Mouse (Mus musculus) heart, embryonic 11.5 days (tissue): Measurements from ENCODE around the gene Fam120a. TPM values are rescaled to one million over a fixed set of nuclear protein-coding genes. Genes with fewer than 3 reads are reported as not detected.

ENCODE experiments used
- ATAC-seq: fragments of 200-750 bp; cut with Nextera tagmentation; replicated peaks from 2 replicates; pipeline ENCODE4 v1.8.0; 2017; ENCODE audit warnings: moderate library complexity; ENCODE audit not compliant: insufficient number of reproducible peaks, low FRiP score, low TSS enrichment
- H3K27ac ChIP-seq: fragments of 300-500 bp; sonication (generic); 2 replicates; pipeline ENCODE4 v1.5.1; 2014; ENCODE audit warnings: mild to moderate bottlenecking, low read depth, low read length
- H3K27me3 ChIP-seq: fragments of 300-500 bp; sonication (generic); 2 replicates; pipeline ENCODE4 v1.6.1; 2014; ENCODE audit warnings: mild to moderate bottlenecking, low read length, mixed read lengths; ENCODE audit not compliant: control insufficient read depth, insufficient read depth
- H3K36me3 ChIP-seq: fragments of 300-500 bp; sonication (generic); 2 replicates; pipeline ENCODE4 v1.6.1; 2014; ENCODE audit warnings: mild to moderate bottlenecking, low read length, moderate library complexity, mixed read lengths; ENCODE audit not compliant: control insufficient read depth, insufficient read depth
- H3K4me1 ChIP-seq: fragments of 300-500 bp; sonication (generic); 2 replicates; pipeline ENCODE4 v1.6.1; 2014; ENCODE audit warnings: low read length; ENCODE audit not compliant: control insufficient read depth, insufficient read depth
- H3K4me2 ChIP-seq: fragments of 300-500 bp; sonication (generic); 2 replicates; pipeline ENCODE4 v1.6.1; 2014; ENCODE audit warnings: mild to moderate bottlenecking, moderate library complexity
- H3K4me3 ChIP-seq: fragments of 300-500 bp; sonication (generic); 2 replicates; pipeline ENCODE4 v1.5.1; 2014; ENCODE audit warnings: low read depth, low read length
- H3K9ac ChIP-seq: fragments of 300-500 bp; sonication (generic); 2 replicates; pipeline ENCODE4 v1.6.1; 2014; ENCODE audit warnings: mild to moderate bottlenecking, low read depth, low read length, moderate library complexity
- H3K9me3 ChIP-seq: fragments of 300-500 bp; sonication (generic); replicated peaks from 2 replicates; pipeline ENCODE4 v1.6.1; 2016; ENCODE audit warnings: low read length; ENCODE audit not compliant: control insufficient read depth
- WGBS: fragments of 180-500 bp; shearing (Covaris S2); extraction: QIAGEN DNeasy Blood & Tissue Kit; methylation state at CpG from one replicate; pipeline ENCODE4 v1.1.7; 2014; ENCODE audit not compliant: insufficient replicate concordance; 5-methylcytosine and 5-hydroxymethylcytosine counted together
- polyA plus RNA-seq: library from polyadenylated mRNA; unstranded; fragments of >200 nt; fragmentation: Nextera tagmentation; extraction: Ambion mirVana; gene quantifications from 2 replicates; pipeline ENCODE4 v1.2.1, GENCODE M21; 2014

Fam120a gene
- polyA plus RNA-seq: 26.3 and 31.2 TPM in 2 replicates

- H3K27me3 ChIP-seq: no peaks in the 10 kb centered on the region
- ATAC-seq: peak; percentile 88
- under 1% methylated on average over 94 of the region's 116 CpGs for WGBS
These were observed at the start of gene Fam120a for GRCm38 (mm10) chr13:48967956-48968749. Gene Fam120a (minus strand): TSS chr13:48968017.

DNA sequence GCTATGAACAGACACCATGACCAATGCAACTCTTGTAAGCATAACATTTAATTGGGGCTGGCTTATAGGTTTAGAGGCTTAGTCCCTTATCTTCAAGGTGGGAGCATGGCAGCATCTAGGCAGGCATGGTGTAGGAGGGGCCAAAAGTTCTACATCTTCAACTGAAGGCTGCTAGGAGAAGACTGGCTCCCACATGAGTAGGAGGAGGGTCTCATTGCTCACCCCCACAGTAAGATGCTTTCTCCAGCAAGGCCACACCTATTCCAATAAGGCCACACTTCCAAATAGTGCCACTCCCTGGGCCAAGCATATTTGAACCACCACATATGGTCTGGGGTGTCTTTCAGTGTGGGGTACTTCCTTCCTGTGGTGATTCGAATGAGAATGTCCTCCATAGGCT is 49.6 kb upstream of the Fam120a start:
- H3K9me3 ChIP-seq: peaks cover 3% of the 10 kb centered on the region; the same call in 1 of the 2 replicates
- H3K4me2 ChIP-seq: no peak overlapping the region
- WGBS: 94% methylated on average over 1 of the region's 1 CpGs
- H3K27ac ChIP-seq: no peak overlapping the region
- H3K36me3 ChIP-seq: no peaks in the 10 kb centered on the region
- ATAC-seq: no peak
- H3K27me3 ChIP-seq: no peaks in the 10 kb centered on the region
- no peak overlapping the region for H3K9ac ChIP-seq
- peaks cover 12% of the 10 kb centered on the region for H3K4me1 ChIP-seq
- H3K4me3 ChIP-seq: no peak overlapping the region

More at GRCm38 (mm10) chr13:48967956-48968749, at the start of gene Fam120a:
- Histone ChIP-seq H3K4me1 (peaks cover 23% of the 10 kb centered on the region), H3K36me3 (no peaks in the 10 kb centered on the region), H3K4me2 (peak within 1 kb of the TSS; percentile 99), H3K27ac (peak within 1 kb of the TSS; percentile 99), H3K9me3 (no peaks in the 10 kb centered on the region), H3K9ac (peak within 1 kb of the TSS; percentile 97), H3K4me3 (peak within 1 kb of the TSS; percentile 93)

- H3K9ac ChIP-seq: peak overlapping the region; percentile 52; the same call in 1 of the 2 replicates
These were observed 48.5 kb upstream of the Fam120a start for GRCm38 (mm10) chr13:49016311-49016761.

GRCm38 (mm10) chr13:49015366-49016306 is 47.8 kb upstream of the Fam120a start:
- 5% methylated on average over 30 of the region's 30 CpGs for WGBS
- H3K4me3 ChIP-seq: peak overlapping the region; percentile 32
- peak; percentile 46; the same call in 1 of the 2 replicates for ATAC-seq
- no peaks in the 10 kb centered on the region for H3K36me3 ChIP-seq
- H3K27me3 ChIP-seq: no peaks in the 10 kb centered on the region
- peak overlapping the region; percentile 52; the same call in 1 of the 2 replicates for H3K9ac ChIP-seq
- peaks cover 12% of the 10 kb centered on the region for H3K4me1 ChIP-seq
- H3K27ac ChIP-seq: peak overlapping the region; percentile 59
- peak overlapping the region; percentile 72 for H3K4me2 ChIP-seq
- H3K9me3 ChIP-seq: peaks cover 3% of the 10 kb centered on the region; the same call in 1 of the 2 replicates

More at GRCm38 (mm10) chr13:49016311-49016761, 48.5 kb upstream of the Fam120a start:
- 9% methylated on average over 16 of the region's 16 CpGs for WGBS
- Histone ChIP-seq H3K36me3 (no peaks in the 10 kb centered on the region), H3K4me1 (peaks cover 12% of the 10 kb centered on the region), H3K9me3 (peaks cover 3% of the 10 kb centered on the region; the same call in 1 of the 2 replicates), H3K27me3 (no peaks in the 10 kb centered on the region), H3K4me3 (peak overlapping the region; percentile 32), H3K4me2 (peak overlapping the region; percentile 72), H3K27ac (peak overlapping the region; percentile 59)
- 0 out of 2 replicates have a peak, but pooled peaks have one; percentile 17 for ATAC-seq

- WGBS: 62% methylated on average over 5 of the region's 5 CpGs
- Histone ChIP-seq H3K27ac (no peak overlapping the region), H3K9ac (no peak overlapping the region), H3K9me3 (peaks cover 3% of the 10 kb centered on the region; the same call in 1 of the 2 replicates), H3K36me3 (no peaks in the 10 kb centered on the region), H3K4me1 (peaks cover 9% of the 10 kb centered on the region; the same call in 1 of the 2 replicates), H3K27me3 (no peaks in the 10 kb centered on the region), H3K4me3 (no peak overlapping the region), H3K4me2 (no peak overlapping the region)
- ATAC-seq: no peak
These were observed 45.5 kb upstream of the Fam120a start for GRCm38 (mm10) chr13:49013206-49013794.

DNA sequence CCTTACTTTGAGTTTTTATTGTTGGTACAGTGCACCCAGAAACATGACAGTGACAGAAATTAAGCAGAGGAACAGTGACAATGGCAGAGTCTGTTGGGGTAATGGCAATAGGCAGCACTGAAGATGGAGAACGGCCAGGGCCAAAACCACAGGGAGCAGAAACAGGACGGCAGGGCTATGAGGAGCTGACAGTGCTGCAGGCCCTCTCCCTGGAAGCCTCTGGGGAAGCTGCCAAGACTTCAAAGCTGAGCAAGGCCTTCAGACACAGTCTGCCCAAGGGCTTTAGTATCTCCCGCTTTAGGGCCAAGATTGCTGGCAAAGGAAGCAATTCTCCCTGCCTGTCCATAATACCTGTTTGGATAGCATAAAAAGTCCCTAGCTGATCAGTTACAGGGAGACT is 33.9 kb upstream of the Fam120a start:
- Histone ChIP-seq H3K4me2 (no peak overlapping the region), H3K9ac (no peak overlapping the region), H3K4me1 (no peaks in the 10 kb centered on the region), H3K27me3 (no peaks in the 10 kb centered on the region), H3K36me3 (no peaks in the 10 kb centered on the region), H3K9me3 (no peaks in the 10 kb centered on the region), H3K27ac (no peak overlapping the region), H3K4me3 (no peak overlapping the region)
- no peak for ATAC-seq
- 53% methylated on average over 3 of the region's 3 CpGs for WGBS

DNA sequence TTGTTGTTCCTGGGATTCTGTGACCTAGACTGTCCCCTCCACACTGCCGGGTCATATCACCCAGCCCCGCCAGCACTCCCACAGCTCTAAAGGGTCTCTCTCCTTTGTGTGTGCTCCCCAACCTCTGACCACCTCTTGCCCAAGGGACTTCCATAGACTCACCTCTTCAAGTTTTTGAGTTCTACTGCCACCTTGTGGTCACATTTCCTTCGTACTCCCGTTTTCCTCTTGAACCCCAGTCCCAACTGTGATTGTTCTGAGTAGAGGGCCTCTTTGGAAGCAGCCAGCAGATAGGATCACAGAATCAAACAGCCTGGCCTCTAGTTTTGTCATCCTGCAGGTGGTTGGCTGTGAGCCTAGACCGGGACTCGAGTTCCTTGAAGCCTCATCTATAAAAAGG is 30.8 kb upstream of the Fam120a start:
- 7% methylated on average over 6 of the region's 6 CpGs for WGBS
- Histone ChIP-seq H3K4me3 (no peak overlapping the region), H3K4me2 (no peak overlapping the region), H3K9me3 (no peaks in the 10 kb centered on the region), H3K36me3 (no peaks in the 10 kb centered on the region), H3K27ac (no peak overlapping the region), H3K9ac (no peak overlapping the region), H3K27me3 (no peaks in the 10 kb centered on the region), H3K4me1 (no peaks in the 10 kb centered on the region)
- 0 out of 2 replicates have a peak, but pooled peaks have one; percentile 35 for ATAC-seq

GRCm38 (mm10) chr13:48996731-48997130 is 28.9 kb upstream of the Fam120a start:
- H3K9me3 ChIP-seq: no peaks in the 10 kb centered on the region
- WGBS: 84% methylated on average over 4 of the region's 4 CpGs
- H3K4me2 ChIP-seq: no peak overlapping the region
- H3K9ac ChIP-seq: no peak overlapping the region
- no peaks in the 10 kb centered on the region for H3K4me1 ChIP-seq
- H3K36me3 ChIP-seq: no peaks in the 10 kb centered on the region
- no peak overlapping the region for H3K4me3 ChIP-seq
- ATAC-seq: no peak
- H3K27me3 ChIP-seq: no peaks in the 10 kb centered on the region
- H3K27ac ChIP-seq: no peak overlapping the region
